Mouse (Mus musculus) limb, embryonic 15.5 days (tissue): ENCODE data around the gene Dhrs13. TPM values are rescaled to one million over a fixed set of nuclear protein-coding genes. Genes with fewer than 3 reads are reported as not detected.

Experiments
- ATAC-seq: fragments of 200-750 bp; cut with Nextera tagmentation; 2 replicates; pipeline ENCODE4 v1.8.0; 2017; ENCODE audit warnings: low read depth, moderate TSS enrichment; ENCODE audit not compliant: insufficient number of reproducible peaks, low FRiP score, low TSS enrichment
- H3K27ac ChIP-seq: fragments of 300-500 bp; sonication (generic); 2 replicates; pipeline ENCODE4 v1.5.1; 2015; ENCODE audit warnings: moderate library complexity, mild to moderate bottlenecking, inconsistent platforms
- H3K27me3 ChIP-seq: fragments of 300-500 bp; sonication (generic); 2 replicates; pipeline ENCODE4 v1.6.1; 2015; ENCODE audit warnings: inconsistent platforms
- H3K36me3 ChIP-seq: fragments of 300-500 bp; sonication (generic); 2 replicates; pipeline ENCODE4 v1.6.1; 2015; ENCODE audit warnings: inconsistent platforms
- H3K4me1 ChIP-seq: fragments of 300-500 bp; sonication (generic); 2 replicates; pipeline ENCODE4 v1.6.1; 2015; ENCODE audit warnings: inconsistent platforms
- H3K4me2 ChIP-seq: fragments of 300-500 bp; sonication (generic); 2 replicates; pipeline ENCODE4 v1.6.1; 2015; ENCODE audit warnings: mild to moderate bottlenecking, inconsistent platforms
- H3K4me3 ChIP-seq: fragments of 300-500 bp; sonication (generic); 2 replicates; pipeline ENCODE4 v1.5.1; 2015; ENCODE audit warnings: mild to moderate bottlenecking, inconsistent platforms
- H3K9ac ChIP-seq: fragments of 300-500 bp; sonication (generic); 2 replicates; pipeline ENCODE4 v1.6.1; 2015; ENCODE audit warnings: inconsistent platforms
- H3K9me3 ChIP-seq: fragments of 300-500 bp; sonication (generic); 2 replicates; pipeline ENCODE4 v1.6.1; 2016; ENCODE audit warnings: inconsistent platforms
- WGBS: fragments of 180-500 bp; shearing (Covaris S2); methylation state at CpG from one replicate; pipeline ENCODE4 v1.1.7; 2015; 5-methylcytosine and 5-hydroxymethylcytosine counted together
- polyA plus RNA-seq: library from polyadenylated mRNA; unstranded; fragments of >200 nt; fragmentation: Nextera tagmentation; extraction: Ambion mirVana; gene quantifications from 2 replicates; pipeline ENCODE4 v1.2.1, GENCODE M21; 2015

The Dhrs13 gene
- 16.8 and 17.8 TPM in 2 replicates for polyA plus RNA-seq

DNA sequence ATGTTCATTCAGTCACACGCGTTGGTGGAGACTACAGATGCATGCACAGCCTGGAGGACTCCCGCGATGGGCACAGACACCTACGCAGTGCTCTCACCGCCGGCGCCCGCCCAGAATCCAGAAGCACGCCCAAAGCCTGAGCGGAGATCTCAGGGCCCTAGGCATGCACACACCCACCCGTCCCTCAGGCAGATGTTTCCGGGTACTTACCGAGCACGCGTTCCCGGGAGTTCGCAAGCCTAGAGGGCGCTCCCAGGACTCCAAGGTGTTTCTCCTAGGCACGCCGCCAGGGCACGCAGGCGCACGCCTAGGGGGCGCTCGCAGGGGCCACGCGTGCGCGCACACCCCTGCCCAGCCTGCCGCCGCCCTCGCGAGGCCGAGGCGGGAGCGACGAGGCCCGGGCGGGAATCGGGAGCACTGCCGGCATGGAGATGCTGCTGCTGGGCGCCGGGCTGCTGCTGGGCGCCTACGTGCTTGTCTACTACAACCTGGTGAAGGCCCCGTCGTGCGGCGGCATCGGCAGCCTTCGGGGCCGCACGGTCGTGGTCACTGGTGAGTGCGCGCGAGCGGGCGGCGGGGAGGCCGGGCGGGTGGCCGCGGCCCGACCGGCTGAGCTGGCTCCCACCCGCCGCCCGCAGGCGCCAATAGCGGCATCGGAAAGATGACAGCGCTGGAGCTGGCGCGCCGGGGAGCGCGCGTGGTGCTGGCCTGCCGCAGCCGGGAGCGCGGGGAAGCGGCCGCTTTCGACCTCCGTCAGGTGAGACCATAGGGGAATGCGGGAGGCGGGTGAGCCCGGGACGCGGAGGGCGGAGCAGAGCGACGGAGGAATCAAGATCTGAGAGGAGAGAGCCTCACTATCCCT lies at the start of gene Dhrs13:
TSS of gene Dhrs13 (plus strand) at position 334 of the 862 bp plus-strand sequence.
- peak within 1 kb of the TSS; percentile 87 for H3K4me2 ChIP-seq
- no peaks in the 10 kb centered on the region for H3K9me3 ChIP-seq
- under 1% methylated on average over 75 of the region's 96 CpGs for whole genome bisulfite sequencing
- H3K4me1 ChIP-seq: peaks cover 32% of the 10 kb centered on the region
- H3K27me3 ChIP-seq: no peaks in the 10 kb centered on the region
- peak; percentile 87 for ATAC-seq
- H3K27ac ChIP-seq: peak within 1 kb of the TSS; percentile 94
- H3K36me3 ChIP-seq: peaks cover 33% of the 10 kb centered on the region
- peak within 1 kb of the TSS; percentile 79 for H3K4me3 ChIP-seq
- H3K9ac ChIP-seq: peak within 1 kb of the TSS; percentile 63

- Histone ChIP-seq H3K9me3 (no peaks in the 10 kb centered on the region), H3K36me3 (no peaks in the 10 kb centered on the region; the same call in 1 of the 2 replicates), H3K27ac (peak within 1 kb of the TSS; percentile 98), H3K9ac (peak within 1 kb of the TSS; percentile 98), H3K27me3 (peaks cover 7% of the 10 kb centered on the region), H3K4me3 (peak within 1 kb of the TSS; percentile 100), H3K4me2 (peak within 1 kb of the TSS; percentile 72), H3K4me1 (peaks cover 12% of the 10 kb centered on the region)
- peak; percentile 92 for ATAC-seq
- WGBS: under 1% methylated on average over 58 of the region's 62 CpGs
Measured at GRCm38 (mm10) chr11:77982441-77982905, 49.6 kb upstream of the Dhrs13 start, which contains the start of gene Phf12. Gene Phf12 (plus strand): TSS chr11:77982754.

DNA sequence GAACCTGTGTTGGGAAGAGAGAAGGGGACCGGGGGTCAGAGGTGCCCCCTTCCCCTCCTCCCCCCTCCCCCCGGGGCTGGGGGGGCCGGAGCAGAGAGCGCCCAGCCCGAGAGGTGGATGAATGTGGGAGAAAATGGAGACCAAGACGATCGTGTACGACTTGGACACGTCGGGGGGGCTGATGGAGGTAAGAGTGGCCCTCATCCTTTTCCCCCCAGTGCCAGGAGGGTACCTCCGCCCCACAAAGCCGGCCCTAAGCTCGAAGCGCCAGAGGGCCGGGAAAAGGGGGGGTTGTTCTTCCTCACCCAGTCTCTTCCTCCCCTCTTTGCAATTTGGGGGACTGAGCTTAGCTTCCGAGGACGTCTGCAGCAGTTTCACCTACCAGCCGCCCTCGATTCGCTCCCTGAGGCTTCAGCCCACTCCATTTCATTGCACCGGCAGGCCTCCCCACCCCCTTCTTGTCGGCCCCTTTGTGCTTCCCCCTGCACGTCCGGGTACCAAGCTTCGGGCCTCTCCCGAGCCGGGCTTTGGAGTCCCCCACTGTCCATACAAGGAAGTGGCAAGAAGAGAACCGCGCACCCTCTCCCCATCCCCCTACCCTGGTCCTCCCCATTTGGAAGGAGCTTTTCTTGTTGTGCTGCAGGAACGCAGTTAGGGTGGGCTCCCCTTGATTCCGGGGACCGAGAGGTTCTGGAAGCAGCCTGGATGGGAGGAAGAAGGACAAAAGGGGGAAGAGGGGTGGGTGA lies 48.7 kb upstream of the Dhrs13 start:
- Histone ChIP-seq H3K27me3 (no peaks in the 10 kb centered on the region), H3K4me1 (peaks cover 12% of the 10 kb centered on the region), H3K4me2 (peak overlapping the region; percentile 72), H3K36me3 (peaks cover 2% of the 10 kb centered on the region), H3K4me3 (peak overlapping the region; percentile 100), H3K27ac (peak overlapping the region; percentile 94), H3K9me3 (no peaks in the 10 kb centered on the region), H3K9ac (peak overlapping the region; percentile 98)
- ATAC-seq: no peak
- under 1% methylated on average over 27 of the region's 32 CpGs for WGBS

DNA sequence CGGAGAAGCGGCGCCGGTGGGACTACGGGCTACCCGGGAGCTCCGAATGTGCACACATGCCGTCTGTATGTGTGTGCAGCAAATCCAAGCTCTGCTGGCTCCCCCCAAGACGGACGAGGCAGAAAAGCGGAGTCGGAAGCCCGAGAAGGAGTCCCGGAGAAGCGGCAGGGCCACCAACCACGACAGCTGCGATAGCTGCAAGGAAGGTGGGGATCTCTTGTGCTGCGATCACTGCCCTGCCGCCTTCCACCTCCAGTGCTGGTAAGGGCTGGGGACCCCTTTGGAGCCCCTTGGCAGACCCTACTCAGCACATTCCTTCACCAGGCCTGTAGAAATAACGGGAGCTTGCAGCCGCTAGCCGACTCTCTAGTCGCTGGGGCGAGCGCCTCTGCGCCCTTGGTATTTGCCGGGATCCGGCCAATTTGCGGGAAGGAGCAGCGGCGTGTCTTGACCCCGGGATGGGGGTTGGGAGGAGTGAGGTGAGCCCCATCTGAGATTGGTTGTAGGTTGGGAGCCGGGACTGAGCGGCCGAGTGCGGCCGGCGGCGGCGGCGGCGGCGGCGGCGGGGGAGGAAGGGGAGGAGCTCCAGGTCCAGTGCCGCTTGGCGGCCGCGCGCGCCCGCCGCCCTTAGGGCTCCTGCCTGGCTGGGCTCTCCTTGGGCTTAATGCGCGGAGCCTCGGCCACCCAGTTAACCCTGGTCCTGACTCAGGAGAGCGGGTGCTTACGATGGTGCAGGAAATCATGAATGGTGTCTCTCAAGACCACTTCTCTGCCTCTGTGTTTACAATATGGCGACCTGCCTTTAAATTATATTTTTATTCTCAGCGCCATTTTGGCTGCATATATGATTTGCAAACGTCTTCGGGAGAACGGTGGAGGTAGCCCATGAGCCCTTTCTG lies 47.9 kb upstream of the Dhrs13 start:
- H3K9me3 ChIP-seq: no peaks in the 10 kb centered on the region
- peak overlapping the region; percentile 98 for H3K9ac ChIP-seq
- H3K4me2 ChIP-seq: peak overlapping the region; percentile 72
- peak overlapping the region; percentile 94 for H3K27ac ChIP-seq
- peak overlapping the region; percentile 100 for H3K4me3 ChIP-seq
- under 1% methylated on average over 56 of the region's 63 CpGs for WGBS
- H3K36me3 ChIP-seq: peaks cover 10% of the 10 kb centered on the region
- ATAC-seq: no peak
- no peaks in the 10 kb centered on the region for H3K27me3 ChIP-seq
- H3K4me1 ChIP-seq: peaks cover 12% of the 10 kb centered on the region

- H3K9ac ChIP-seq: peak overlapping the region; percentile 98
- H3K4me1 ChIP-seq: peaks cover 12% of the 10 kb centered on the region
- peaks cover 14% of the 10 kb centered on the region for H3K36me3 ChIP-seq
- H3K27me3 ChIP-seq: no peaks in the 10 kb centered on the region
- ATAC-seq: no peak
- peak overlapping the region; percentile 100 for H3K4me3 ChIP-seq
- peak overlapping the region; percentile 94 for H3K27ac ChIP-seq
- under 1% methylated on average over 13 of the region's 13 CpGs for WGBS
- no peaks in the 10 kb centered on the region for H3K9me3 ChIP-seq
- H3K4me2 ChIP-seq: peak overlapping the region; percentile 72
Measured at GRCm38 (mm10) chr11:77984836-77985231, 47.2 kb upstream of the Dhrs13 start.

- peaks cover 18% of the 10 kb centered on the region for H3K36me3 ChIP-seq
- no peaks in the 10 kb centered on the region for H3K9me3 ChIP-seq
- no peaks in the 10 kb centered on the region for H3K27me3 ChIP-seq
- H3K9ac ChIP-seq: no peak overlapping the region
- no peak for ATAC-seq
- WGBS: 69% methylated on average over 3 of the region's 3 CpGs
- H3K4me3 ChIP-seq: peak overlapping the region; percentile 100
- H3K4me1 ChIP-seq: peaks cover 9% of the 10 kb centered on the region
- H3K4me2 ChIP-seq: peak overlapping the region; percentile 72
- H3K27ac ChIP-seq: no peak overlapping the region
Measured at GRCm38 (mm10) chr11:77985541-77986065, 46.5 kb upstream of the Dhrs13 start.

DNA sequence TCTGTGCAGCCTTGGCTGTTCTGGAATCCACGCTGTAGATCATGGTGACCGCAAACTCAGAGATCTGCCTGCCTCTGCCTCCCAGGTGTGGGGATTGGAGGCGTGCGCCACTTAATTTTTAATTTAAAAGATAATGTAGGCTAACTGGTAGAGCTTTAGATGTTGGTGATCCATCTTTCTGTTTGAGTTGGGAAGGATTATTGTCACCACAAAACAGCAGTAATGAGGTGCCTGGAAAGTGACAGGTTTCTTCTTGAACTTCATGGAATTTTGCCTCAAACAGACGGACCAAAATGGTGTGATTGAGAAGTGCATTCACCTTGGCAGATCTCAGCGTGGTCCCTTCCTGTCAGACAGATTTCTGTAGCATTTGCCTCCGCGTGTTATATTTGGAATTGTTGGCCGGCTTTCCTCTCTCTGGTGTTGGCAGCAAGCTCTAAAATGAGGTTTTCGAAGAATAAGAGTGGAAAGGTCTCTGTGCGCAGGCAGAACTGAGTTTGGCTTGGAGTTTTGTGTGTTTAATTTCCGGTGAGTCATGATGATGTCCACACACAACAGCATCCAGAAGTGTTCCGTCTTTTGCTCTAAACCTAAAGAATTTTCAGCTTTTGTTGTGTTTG lies 42.9 kb upstream of the Dhrs13 start:
- Histone ChIP-seq H3K27me3 (no peaks in the 10 kb centered on the region), H3K4me1 (peaks cover 8% of the 10 kb centered on the region), H3K36me3 (peaks cover 31% of the 10 kb centered on the region), H3K27ac (no peak overlapping the region), H3K9ac (no peak overlapping the region), H3K9me3 (no peaks in the 10 kb centered on the region), H3K4me3 (no peak overlapping the region), H3K4me2 (no peak overlapping the region)
- no peak for ATAC-seq
- 84% methylated on average over 13 of the region's 13 CpGs for WGBS

- ATAC-seq: no peak
- H3K9ac ChIP-seq: no peak overlapping the region
- no peaks in the 10 kb centered on the region for H3K4me1 ChIP-seq
- no peaks in the 10 kb centered on the region for H3K27me3 ChIP-seq
- no peaks in the 10 kb centered on the region for H3K9me3 ChIP-seq
- H3K27ac ChIP-seq: no peak overlapping the region
- no peak overlapping the region for H3K4me2 ChIP-seq
- H3K36me3 ChIP-seq: peaks cover 32% of the 10 kb centered on the region
- H3K4me3 ChIP-seq: no peak overlapping the region
- WGBS: 61% methylated on average over 1 of the region's 1 CpGs
Measured at GRCm38 (mm10) chr11:77995556-77995955, 36.5 kb upstream of the Dhrs13 start.

DNA sequence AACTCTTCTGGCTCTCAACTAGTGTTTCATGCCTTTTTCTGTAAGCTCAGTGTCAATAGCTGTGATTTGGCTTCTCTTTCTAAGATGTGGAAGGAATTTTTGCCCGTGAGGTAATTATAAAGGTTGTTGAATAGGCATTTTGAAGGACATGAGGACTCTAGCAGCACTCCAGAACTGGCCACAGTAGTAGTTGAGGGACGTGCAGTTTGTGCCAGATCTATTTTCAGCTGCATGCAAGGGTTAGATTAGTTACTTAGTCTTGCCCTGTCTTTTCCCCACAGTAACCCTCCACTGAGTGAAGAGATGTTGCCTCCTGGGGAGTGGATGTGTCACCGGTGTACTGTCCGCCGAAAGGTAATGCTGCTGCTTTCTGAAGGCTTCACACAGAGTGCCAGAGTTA lies 25.6 kb upstream of the Dhrs13 start:
- Histone ChIP-seq H3K27me3 (no peaks in the 10 kb centered on the region), H3K36me3 (peaks cover 67% of the 10 kb centered on the region), H3K9me3 (no peaks in the 10 kb centered on the region), H3K4me1 (no peaks in the 10 kb centered on the region), H3K4me2 (no peak overlapping the region), H3K4me3 (no peak overlapping the region), H3K27ac (no peak overlapping the region), H3K9ac (no peak overlapping the region)
- 91% methylated on average over 5 of the region's 5 CpGs for WGBS
- ATAC-seq: no peak

DNA sequence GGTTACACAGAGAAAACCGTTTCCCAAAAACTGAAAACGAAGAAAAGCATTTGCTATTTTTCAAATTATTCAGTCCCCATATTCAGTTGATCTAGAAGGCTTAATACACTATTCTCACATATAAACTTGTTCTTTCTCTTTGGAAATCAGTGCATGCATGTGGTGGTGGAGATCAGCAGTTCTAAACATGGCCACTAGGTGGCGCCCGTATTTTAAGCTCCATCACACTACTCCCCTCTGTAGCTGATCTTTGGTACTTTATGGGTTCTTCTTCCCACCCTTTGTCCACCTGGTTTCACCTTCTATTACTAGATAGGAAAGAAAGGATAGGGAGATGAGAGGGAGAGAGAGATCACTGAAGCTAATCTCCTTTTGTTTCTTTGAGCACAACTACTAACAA lies 12.4 kb upstream of the Dhrs13 start:
- H3K9me3 ChIP-seq: no peaks in the 10 kb centered on the region
- WGBS: 21% methylated on average over 4 of the region's 4 CpGs
- H3K27ac ChIP-seq: no peak overlapping the region
- H3K9ac ChIP-seq: no peak overlapping the region
- H3K4me3 ChIP-seq: no peak overlapping the region
- ATAC-seq: no peak
- no peak overlapping the region for H3K4me2 ChIP-seq
- H3K4me1 ChIP-seq: no peaks in the 10 kb centered on the region
- H3K27me3 ChIP-seq: no peaks in the 10 kb centered on the region
- peaks cover 84% of the 10 kb centered on the region for H3K36me3 ChIP-seq

GRCm38 (mm10) chr11:78023607-78024006 lies 8.5 kb upstream of the Dhrs13 start:
- Histone ChIP-seq H3K36me3 (peaks cover 81% of the 10 kb centered on the region), H3K4me2 (no peak overlapping the region)
- WGBS: 80% methylated on average over 8 of the region's 8 CpGs

More at GRCm38 (mm10) chr11:78023607-78024006, 8.5 kb upstream of the Dhrs13 start:
- Histone ChIP-seq H3K9ac (no peak overlapping the region), H3K4me3 (no peak overlapping the region), H3K27ac (no peak overlapping the region), H3K4me1 (no peaks in the 10 kb centered on the region), H3K9me3 (no peaks in the 10 kb centered on the region), H3K27me3 (no peaks in the 10 kb centered on the region)
- ATAC-seq: no peak
